Mouse (Mus musculus): ENCODE measurements at regions not wholly inside any gene's neighbourhood (a gene's known extent, or its start where the extent isn't known, plus 50 kb on each side); places are given as distances from the start of the nearest gene placed in this dataset.

GRCm38 (mm10) chr10:120571340-120571739, 95.1 kb upstream of the Hmga2 start:
- TF ChIP-seq CTCF (IDR thresholded peaks at IDR 0.05; ENCODE audit: low read depth) (no peak), EP300 (IDR thresholded peaks at IDR 0.05; ENCODE audit: low read depth) (no peak)

Data from liver, embryonic 14.5 days (tissue).